Mouse (Mus musculus) mesoderm, embryonic 11.5 days (tissue): ENCODE measurements at regions not wholly inside any gene's neighbourhood (a gene's known extent, or its start where the extent isn't known, plus 50 kb on each side); places are given as distances from the start of the nearest gene placed in this dataset.

Experiments used
- DNase-seq: peaks from one replicate; pipeline ENCODE4 v3.0.0-alpha.2; 2012; ENCODE audit warnings: low read depth, low spot score

DNA sequence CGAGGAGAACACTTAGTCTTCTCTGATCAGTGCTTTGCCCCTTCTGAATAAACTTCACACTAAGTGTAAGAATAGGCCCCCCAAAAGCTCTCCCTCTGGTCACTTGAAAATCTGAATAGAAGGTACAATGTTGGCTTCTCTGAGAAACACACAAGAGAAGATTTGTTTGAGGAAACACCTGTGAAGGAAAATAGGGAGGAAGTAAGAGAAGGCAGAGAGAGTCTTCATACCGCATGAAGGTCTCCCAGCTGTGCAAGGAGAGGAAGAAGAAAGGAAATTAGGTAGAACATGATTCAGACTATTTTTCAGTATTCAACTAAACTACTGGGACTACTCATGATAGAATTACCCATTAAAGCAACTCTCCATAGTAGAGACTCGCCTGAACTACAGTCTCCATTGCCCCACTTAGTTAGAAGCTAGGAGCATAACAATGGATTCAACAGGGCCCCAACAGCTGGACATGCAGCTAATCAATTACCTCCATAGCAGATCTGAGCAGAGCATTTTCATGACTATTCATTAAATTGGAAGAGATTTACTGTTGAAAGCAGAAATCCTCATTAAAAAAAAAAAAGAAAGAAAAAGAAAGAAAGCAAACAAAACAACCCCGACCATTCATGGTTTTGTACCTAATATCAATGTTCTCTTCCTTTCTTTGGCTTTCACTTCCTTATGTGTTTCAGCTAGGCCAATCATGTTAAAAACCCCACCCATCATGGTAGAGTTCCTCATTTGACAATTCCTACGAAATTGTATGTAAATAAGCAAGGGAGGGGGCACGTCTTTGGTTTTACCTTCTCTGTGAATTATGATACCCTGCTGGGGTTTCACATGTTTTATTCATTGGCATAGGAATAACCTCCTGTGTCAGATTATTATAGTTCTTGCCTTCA lies 1428.3 kb upstream of the A1bg start:
- DNase-seq: no peak

DNA sequence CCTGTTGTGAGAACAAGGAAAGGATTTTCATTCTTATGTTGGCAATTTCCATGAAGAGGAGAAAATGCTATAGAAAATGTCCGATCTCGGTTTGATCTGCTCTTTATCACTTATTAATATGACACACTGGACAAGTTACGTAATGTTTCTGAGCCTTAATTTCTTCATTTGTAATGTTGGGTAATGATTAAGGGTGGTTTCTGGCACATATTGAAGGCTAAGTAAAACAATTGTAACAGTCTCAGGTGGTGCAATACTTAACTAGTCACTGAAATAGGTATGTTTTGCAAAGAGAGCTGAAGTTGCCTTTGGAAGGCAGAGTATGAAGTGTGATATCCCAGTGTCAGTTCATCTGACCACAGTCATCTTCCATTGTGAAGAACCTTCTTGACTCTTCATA lies 1427.2 kb upstream of the A1bg start:
- no peak for DNase-seq

DNA sequence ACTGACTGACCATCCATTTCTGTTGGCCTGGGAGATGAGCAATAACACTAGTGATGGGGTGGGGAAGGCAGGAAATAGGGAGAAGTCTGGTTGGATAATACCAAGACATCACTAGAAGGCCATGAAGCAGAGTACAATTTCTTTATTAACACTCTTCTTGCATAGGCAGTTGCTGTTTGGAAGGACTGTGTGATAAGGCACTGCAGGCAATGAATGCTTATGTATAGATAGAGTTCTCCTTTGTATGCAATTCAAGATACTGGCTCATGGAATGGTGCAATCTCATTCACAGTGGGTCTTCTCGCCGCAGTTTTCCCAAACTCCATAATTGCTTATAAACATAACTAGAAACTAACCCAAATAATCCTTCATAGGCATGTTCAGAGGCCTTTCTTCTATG lies 1426.1 kb upstream of the A1bg start:
- no peak for DNase-seq

DNA sequence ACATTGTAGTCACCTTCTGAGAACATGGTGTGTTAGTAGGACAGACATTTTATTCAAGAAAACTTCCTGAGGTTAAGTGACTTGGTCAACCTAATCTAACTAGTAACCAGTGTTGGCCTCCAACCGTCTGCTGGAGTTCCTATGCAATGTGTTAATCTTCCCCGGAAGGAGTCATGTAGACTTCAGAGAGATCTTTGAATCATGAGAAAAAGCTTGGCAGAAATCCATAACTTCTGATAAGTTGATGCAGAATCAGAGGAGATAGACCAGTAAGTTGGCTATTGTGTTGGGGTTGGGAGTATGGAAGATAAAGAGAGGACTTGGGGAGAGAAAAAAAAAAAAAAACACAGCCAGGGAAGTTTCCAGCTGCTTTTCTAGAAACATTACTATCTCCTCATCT lies 1424.9 kb upstream of the A1bg start:
- DNase-seq: no peak

DNA sequence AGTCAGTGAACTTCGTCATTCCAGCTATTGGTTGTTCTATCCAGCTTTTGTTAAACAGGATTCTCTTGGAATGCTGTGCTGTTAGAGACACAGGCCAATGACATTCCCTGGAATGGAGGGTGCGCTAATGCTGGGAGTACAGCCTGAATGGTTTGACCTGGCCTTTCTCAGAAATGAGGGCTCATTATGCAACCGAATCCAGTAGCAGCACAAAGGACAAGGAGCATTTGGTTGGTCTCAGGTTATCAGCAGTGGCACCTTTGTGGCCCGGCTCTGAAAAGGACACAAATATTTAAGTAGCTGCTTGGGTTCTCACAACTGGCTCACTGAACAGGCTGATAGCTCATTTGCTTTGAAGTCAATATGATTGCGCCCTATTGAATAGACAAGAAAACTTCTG lies 1423.1 kb upstream of the A1bg start:
- no peak for DNase-seq

DNA sequence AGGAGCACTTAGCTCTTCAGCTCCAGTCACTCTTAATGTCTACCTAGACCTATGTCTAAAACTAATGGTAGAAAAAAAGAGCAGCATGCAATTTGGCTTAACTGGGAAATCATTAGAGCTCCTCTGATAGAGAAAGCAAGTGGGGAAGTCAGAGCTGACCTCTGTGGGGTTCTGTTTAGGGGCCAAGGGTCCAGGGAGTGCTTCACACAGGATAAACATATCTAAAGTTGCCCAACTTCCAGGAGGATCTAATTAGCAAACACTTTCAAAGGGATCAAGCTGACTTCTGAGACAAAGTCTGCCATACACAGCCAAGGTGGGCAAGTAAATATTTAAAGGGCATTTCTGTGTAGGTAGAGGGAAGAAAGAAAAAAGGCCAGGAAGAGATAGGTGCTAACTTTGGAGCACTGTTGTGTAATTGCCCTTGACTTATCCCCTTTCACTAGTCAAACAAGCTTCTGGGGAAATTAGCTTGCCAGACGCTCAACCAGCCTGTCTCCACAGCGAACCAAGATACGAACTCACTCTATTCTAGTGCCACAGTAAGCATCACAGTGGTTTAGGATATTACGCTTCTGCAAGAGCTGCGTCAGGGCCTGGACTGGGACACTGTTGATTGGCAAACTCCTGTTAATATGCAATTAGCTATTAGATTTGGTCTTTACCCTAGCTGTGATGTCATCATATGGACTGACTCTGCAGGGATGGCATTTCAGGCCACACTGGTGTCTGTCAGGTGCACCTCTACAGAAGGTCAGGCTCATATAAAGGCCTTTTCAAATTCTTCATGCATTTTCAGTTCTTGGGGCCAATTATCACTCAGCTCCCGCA lies 1413.9 kb upstream of the A1bg start:
- DNase-seq: no peak

DNA sequence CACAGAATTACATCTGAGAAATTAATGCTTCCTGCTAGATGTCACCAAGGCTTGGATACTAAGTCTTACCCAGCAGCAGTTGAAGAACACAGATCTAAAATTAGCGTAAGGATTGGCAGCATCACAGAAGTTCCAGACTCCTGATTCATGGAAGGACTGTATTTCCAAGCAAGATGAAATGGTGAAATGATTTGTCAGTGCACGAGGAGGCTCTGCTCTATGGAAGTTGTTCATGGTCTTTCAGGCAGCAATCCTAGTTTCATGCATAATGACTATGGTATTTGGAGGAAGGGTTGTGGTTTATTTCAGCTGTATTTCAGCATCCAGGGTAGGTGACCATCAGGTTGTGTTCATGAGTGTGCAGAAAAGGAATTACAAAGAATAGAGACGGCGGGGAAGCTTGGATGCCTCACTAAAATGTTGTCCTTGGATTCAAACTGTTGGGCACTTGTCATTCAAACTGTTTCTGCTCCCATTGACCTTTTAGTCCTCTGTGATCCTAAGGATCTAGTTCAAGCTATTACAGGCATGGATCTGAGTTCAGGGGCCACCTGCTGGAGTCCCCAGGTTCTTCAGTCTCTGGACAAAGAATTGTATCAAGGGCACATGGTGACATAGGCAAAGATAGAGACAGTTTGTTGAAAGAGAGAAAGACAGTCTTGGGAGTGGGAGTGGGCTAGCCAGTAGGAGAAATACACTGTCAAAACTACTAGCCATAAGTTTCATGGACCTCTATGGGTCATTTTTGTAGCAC lies 1411.6 kb upstream of the A1bg start:
- no peak for DNase-seq

DNA sequence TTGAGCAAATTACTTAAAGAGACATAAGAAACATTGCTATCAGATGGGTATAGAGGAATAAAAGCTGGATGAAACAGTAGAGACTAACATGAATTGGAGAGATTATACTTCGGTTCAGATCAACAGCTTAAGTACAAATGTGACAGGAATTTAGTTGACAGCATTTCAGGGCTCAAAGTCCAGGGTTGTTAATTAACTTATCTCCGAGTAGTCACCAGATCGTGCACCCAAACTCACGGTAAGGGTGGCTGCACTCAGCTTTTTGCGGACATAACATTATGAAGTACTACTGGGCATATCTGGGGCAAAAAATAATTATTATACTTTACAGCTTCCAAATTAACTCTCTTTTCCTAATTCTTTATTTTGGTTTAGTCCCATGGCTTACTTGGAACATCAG lies 1409.3 kb upstream of the A1bg start:
- no peak for DNase-seq

DNA sequence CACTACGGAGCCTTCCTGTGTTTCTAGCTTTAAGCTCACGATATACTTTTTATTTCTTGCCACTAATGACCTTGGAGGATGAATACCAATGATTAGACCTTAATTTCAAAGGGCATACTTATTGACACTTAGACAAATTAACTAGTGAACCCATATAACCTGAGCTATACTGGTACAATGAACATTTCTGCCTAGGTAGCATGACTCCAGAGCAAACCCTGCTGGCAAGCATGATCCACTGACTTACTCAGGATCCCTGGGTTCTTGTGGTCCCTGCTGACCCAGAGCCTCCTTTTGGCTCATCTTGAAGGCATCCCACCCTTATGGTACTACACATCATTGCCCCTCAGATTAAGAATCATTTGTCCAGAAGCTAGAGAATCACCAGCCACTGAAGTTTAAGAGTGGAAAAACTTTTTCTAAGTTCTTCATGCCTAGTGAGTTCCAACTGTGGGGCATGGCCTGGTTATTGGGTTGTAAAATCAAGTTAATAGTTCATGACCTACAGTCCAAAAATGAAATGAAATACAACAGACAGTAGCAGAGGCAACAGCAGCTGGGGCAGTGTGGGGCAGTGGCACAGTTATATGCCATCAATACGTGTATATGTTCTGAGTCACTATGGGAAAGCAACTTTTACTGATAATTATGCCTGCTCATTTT lies 1408.5 kb upstream of the A1bg start:
- DNase-seq: no peak

DNA sequence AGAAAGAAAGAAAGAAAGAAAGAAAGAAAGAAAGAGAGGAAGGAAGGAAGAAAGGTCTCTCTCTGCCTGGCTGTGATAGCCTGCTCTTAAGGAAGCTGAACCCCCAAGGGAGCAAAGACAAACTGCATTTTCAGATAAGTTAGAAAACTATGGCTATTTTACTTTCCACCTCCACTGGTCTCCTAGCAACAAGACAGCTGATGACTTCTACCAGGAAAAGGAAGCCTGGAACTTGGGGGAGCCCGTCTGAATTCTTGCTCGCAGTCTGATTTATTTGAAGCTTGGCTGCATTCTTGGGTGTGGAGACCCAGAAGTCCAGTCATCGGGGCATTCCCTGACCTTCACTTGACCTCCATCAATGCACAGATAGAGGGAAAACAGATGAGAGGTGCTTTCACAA lies 1406.1 kb upstream of the A1bg start:
- DNase-seq: peak; percentile 72

DNA sequence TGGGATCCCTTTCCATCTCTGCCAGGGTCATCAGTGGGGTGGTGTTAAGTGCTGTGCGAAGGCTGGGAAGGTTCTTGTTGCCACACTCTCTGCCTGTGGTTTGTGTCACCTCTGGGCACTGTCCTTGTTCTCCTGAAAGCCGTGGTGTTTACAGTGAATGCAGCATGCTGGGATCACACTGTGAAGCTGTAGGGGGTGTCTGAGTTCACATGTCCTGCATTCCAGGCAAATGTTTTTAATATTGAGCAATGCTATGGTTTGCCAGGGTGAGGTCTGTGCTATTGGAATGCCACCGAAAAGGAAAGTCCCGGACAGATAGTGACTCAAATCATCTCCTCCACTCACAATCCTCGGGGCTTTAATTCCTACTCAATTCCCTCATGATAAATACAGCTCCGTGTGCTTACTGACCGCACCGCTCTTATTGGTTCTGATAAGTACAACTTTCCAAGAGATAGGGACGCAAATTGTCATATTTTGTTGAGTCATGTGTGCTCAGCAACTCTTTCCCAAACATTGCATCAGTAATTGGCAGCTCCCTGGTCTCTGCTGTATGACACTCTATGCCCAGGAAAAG lies 1405.6 kb upstream of the A1bg start:
- DNase-seq: peak; percentile 49

DNA sequence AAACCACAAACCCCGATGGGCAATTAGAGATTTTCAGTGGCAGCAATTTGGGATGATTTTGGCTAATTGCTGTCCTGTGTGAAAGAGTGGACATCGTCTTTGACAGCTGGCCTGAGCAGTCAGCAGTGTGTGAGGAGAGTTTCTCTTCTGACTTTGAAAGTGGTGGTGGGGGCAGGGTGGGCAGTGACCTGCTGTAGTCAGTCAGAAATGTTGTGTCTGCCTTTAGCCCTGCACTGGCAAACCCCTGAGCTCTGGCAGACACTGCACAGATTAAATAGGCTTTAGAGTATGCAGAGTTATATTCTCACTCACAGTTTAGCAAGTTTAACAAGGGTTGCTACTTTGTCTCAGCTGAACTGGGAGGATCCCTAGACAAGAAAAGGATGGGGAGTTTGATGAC lies 1404.7 kb upstream of the A1bg start:
- DNase-seq: no peak

DNA sequence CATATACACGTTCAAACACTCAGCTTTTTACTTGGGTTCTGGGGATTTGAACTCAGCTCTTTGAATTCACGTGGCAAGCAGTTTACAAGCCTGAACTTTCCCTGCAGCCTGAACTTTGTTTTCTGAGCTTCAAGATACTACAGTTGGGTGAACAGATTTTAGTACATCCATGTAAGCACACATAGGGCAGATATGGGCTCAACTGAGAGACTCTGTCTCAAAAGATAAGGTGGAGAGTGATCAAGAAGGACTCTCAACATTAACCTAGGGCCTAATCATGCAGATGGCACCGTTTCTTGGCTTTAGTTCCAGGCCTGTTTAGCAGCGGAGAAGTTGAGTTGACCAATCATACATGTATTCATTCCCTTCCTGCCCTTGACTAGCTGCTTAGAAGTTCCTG lies 1403.7 kb upstream of the A1bg start:
- DNase-seq: no peak

DNA sequence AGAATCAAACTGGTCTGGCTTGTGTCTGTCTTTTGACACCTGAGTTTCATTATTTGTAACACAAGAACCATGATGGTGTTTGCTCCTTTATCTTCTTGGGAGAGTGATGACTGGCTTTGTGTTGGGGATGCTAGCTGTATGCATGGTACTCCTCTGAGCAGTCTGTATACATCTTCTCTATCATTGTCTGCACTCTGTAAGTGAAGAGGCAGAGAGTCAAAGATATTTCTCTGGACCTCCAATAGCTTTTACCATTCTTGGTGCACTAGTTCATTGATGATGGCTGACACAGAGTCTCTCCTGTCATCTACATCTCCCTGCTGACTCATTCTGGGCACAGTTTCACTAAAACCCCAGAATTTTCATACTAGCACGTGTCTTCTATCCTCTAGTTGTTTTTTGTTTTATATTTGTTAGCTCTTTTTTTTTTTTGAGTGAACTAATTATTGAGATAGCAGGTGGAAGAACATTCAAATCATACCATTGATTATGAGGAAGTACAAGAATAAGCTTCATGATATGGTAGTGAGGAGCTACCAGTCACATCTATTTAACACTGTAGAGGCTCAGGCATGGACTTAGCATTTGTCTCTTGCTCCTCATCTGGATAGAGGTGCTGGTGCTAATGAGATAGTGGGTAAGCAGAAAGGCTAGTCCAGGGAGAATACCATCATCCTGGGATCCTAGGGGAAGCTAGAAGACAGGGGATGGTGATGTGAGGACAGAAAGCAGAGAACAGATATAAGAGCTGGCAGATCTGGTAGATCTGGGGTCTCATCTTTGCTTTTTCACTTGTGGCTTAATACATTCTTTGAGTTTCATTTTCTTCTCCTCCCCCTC lies 1402.9 kb upstream of the A1bg start:
- no peak for DNase-seq

DNA sequence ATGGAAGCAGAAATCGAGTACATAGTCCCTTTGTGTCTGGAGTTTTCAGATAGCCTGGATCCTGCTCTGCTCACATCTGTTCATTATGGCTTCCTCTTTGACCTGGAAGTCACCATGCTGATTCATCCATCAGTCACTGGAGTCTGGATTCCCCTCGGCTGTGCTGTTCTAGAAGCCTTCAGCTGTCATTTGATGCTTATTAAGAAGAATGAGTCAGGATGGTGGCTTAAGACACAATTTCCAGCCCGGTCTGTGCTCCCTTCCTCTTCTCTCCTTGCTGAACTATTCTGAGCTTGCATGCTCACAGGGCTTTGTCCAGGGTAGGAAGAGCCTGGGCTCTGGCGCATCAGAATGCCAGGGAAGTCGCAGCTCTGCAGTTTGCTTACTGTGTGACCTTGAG lies 1398.2 kb upstream of the A1bg start:
- no peak for DNase-seq

DNA sequence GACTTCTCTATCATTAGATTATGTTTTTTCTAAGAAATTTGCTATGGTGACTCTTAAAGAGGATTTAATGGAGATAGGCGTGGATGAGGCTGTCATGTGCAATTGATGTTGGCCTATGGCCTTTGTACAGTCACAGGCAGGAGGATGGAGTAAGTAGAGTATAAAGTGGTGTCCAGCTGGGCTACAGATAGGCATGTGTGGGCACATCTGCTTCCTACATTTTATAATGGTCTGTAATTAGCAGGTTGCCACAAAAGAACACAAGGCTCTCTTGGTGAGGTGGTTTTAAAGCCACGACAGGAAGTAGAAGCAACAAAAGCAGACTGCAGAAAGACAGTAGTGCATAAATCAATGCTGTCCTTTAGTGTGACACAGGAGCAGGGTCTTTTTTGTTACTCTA lies 1391.6 kb upstream of the A1bg start:
- DNase-seq: peak; percentile 23

DNA sequence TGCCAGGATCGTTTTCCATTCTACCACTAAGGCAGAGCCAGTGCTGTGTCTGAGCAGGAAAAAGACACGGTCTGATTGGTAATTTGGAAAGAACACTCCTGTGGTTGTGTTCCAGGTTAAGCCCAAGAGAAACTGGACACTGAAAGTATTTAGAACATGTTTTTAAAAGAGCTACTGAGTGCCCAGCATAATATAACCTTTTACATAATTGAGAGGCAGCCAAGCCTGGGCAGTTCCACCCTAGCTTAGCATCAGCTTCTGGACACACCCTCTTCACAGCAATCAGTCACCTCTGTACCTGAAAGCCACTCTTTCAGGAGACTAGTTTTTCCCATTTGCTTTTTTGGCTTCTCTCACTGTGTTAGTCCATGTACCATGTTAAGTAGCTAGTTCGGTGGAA lies 1379.4 kb upstream of the A1bg start:
- DNase-seq: no peak

DNA sequence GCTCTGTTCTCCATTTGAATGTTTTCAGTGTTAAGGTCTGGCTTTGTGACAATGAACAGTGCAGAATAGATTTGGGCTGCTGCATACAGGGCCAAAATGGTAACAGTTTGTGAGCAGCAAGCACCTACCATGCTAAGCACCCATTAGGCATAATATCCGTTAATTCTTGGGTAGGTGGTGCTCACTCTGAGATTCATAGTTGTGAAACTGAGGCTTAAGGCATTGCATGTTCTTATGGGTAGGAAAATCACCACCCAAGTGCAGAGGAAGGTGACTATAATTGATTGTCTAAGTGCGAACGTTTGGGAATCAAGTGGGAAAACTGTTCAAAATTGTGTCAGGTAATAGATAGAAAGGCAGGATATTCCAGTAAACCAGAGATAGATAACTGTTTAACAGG lies 1378.8 kb upstream of the A1bg start:
- no peak for DNase-seq

DNA sequence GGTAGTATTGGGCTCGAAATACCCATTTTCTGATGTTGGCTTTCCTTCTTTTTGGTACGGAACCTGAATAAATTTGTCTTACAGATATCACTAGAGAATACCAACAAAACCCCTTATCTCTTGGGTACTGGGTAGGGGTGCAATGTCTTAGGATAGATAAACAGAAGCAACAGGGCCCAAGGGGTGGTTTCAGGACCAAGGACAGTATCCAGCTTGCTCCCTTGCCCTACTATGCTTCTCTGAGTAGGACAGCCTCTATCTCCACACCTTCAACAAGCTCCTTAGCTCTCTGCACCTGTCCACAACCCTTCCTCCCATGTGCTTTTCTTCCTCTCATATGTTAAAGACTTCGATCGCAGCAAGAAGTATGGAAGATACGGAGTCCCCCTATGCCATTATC lies 1374.3 kb upstream of the A1bg start:
- no peak for DNase-seq

DNA sequence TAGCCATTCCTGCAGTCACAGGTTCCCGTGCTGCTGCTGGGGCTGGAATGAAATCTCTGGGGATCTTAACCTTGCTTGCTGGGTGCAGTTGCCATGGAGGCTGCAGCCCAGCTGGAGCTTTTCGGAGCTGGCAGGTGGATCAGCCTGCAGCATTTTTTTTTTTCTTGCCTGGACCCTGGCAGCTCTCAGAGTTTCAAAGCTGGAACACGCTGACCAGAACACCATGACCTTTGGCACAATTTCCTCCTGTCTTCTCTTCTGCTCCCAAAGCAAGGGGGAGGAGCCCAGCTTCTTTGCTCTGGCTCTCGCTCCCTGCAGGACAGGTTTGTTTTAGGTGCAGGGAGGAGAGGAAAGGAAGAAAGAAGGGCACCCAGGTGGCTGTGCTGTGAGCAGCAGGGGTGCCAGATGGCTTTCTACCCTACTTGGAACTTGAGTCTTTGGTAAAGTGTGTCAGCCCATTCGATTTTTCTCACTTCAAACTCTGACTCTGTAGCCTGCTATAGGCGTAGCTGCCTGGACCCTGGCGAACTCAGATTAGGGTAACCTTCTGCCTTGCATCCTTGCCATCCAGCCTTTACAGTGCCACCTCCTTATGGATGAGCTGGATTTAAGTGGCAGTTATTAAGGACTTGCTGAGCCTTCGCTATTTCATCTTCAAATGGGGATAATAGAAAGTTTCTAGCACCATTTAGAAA lies 1372.6 kb upstream of the A1bg start:
- DNase-seq: peak; percentile 13
